8 mouse cellular contexts compared by ENCODE assay signal in the genomic region with DNA sequence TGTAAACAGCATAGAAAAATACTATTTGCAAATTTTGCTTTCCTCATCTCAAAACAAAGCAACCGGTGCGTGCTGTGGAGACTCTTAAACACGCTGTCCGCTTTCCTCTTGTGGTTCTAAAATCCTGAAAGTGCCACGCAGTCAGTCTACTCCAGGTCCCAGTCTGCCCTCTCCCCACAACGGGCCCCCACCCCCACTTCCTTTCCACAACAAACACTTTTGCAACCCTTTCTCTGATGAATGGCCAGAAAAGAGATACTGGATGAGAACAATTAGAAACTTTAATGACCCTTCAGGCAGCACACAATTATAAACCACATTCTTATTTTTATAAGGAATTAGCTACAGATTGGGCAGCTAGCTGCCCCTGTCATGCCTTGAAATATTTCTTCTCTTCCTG.
A peak's percentile ranks its signal among the peaks of the same experiment; 100 is the strongest.
DNase-seq lines count a peak whose midpoint lies in the region; ATAC-seq and TF ChIP-seq lines count a peak whose summit lies in the region.

No protein-coding gene starts in this region.

- no peak for TF ChIP-seq CTCF in midbrain, postnatal 0 days (IDR thresholded peaks at IDR 0.05)

- 0 out of 2 replicates have a peak overlapping the region, but pooled peaks have one; percentile 37 for H3K9ac ChIP-seq in embryonic facial prominence, embryonic 14.5 days (ENCODE audit: low read depth, low read length)
- H3K9ac ChIP-seq in hindbrain, embryonic 11.5 days (ENCODE audit: low read depth, low read length): peak overlapping the region; percentile 39; the same call in 1 of the 2 replicates
- H3K9ac ChIP-seq in midbrain, postnatal 0 days (replicated peaks; ENCODE audit: low read length, poor library complexity, severe bottlenecking): no peak overlapping the region

- H3K4me3 ChIP-seq in embryonic facial prominence, embryonic 14.5 days (ENCODE audit: low read depth, low read length): peak overlapping the region; percentile 43; the same call in 1 of the 2 replicates
- peak overlapping the region; percentile 18; the same call in 1 of the 2 replicates for H3K4me3 ChIP-seq in hindbrain, embryonic 11.5 days (ENCODE audit: low read depth, low read length)
- H3K4me3 ChIP-seq in midbrain, postnatal 0 days (ENCODE audit: low read depth, low read length): no peak overlapping the region

- H3K27me3 ChIP-seq in embryonic facial prominence, embryonic 14.5 days (replicated peaks; ENCODE audit: control insufficient read depth, insufficient read depth, low read length): no peaks in the 10 kb centered on the region
- H3K27me3 ChIP-seq in hindbrain, embryonic 11.5 days (ENCODE audit: control insufficient read depth, insufficient read depth, low read length): no peaks in the 10 kb centered on the region
- H3K27me3 ChIP-seq in midbrain, postnatal 0 days (ENCODE audit: insufficient read depth, low read length): no peaks in the 10 kb centered on the region

- no peaks in the 10 kb centered on the region for H3K36me3 ChIP-seq in embryonic facial prominence, embryonic 14.5 days (ENCODE audit: control insufficient read depth, insufficient read depth, low read length)
- H3K36me3 ChIP-seq in hindbrain, embryonic 11.5 days (ENCODE audit: control insufficient read depth, insufficient read depth, low read length): no peaks in the 10 kb centered on the region
- H3K36me3 ChIP-seq in midbrain, postnatal 0 days (ENCODE audit: insufficient read depth, low read length): no peaks in the 10 kb centered on the region

- no peak for ATAC-seq in embryonic facial prominence, embryonic 14.5 days (ENCODE audit: low read depth)
- ATAC-seq in hindbrain, embryonic 11.5 days (ENCODE audit: low FRiP score): no peak
- no peak for ATAC-seq in midbrain, postnatal 0 days (ENCODE audit: low FRiP score)

- peaks cover 10% of the 10 kb centered on the region for H3K4me1 ChIP-seq in embryonic facial prominence, embryonic 14.5 days (ENCODE audit: control insufficient read depth, insufficient read depth, low read length)
- peaks cover 4% of the 10 kb centered on the region for H3K4me1 ChIP-seq in hindbrain, embryonic 11.5 days (replicated peaks; ENCODE audit: control insufficient read depth, insufficient read depth, low read length)
- H3K4me1 ChIP-seq in midbrain, postnatal 0 days (ENCODE audit: insufficient read depth, low read length): peaks cover 3% of the 10 kb centered on the region; the same call in 1 of the 2 replicates

- H3K27ac ChIP-seq in embryonic facial prominence, embryonic 14.5 days (replicated peaks; ENCODE audit: low read depth, low read length): peak overlapping the region; percentile 85
- peak overlapping the region; percentile 98 for H3K27ac ChIP-seq in hindbrain, embryonic 11.5 days (ENCODE audit: low read depth, low read length)
- H3K27ac ChIP-seq in midbrain, postnatal 0 days (ENCODE audit: low read depth, low read length): peak overlapping the region; percentile 89

- 8% methylated on average over 6 of the region's 6 CpGs for WGBS in embryonic facial prominence, embryonic 14.5 days
- 5% methylated on average over 6 of the region's 6 CpGs for WGBS in hindbrain, embryonic 11.5 days
- 3% methylated on average over 6 of the region's 6 CpGs for WGBS in midbrain, postnatal 0 days

- H3K9me3 ChIP-seq in embryonic facial prominence, embryonic 14.5 days (ENCODE audit: control insufficient read depth, low read length): no peaks in the 10 kb centered on the region; the same call in 1 of the 2 replicates
- H3K9me3 ChIP-seq in hindbrain, embryonic 11.5 days (ENCODE audit: control insufficient read depth, low read length): no peaks in the 10 kb centered on the region
- H3K9me3 ChIP-seq in midbrain, postnatal 0 days (ENCODE audit: low read length): no peaks in the 10 kb centered on the region

- DNase-seq in kidney, postnatal 14 days: peak; percentile 10
- DNase-seq in kidney, adult 11 months: no peak
- peak; percentile 28 for DNase-seq in embryonic facial prominence, embryonic 14.5 days (ENCODE audit: low spot score)
- DNase-seq in hindbrain, embryonic 11.5 days (ENCODE audit: low spot score): peak; percentile 65
- peak; percentile 14 for DNase-seq in midbrain, postnatal 0 days (ENCODE audit: low spot score)
- no peak for DNase-seq in urinary bladder, postnatal 10 days (ENCODE audit: low spot score)
- no peak for DNase-seq in natural killer cell, adult 2 months (ENCODE audit: low spot score in 2 of 2)
- no peak for DNase-seq in adrenal gland, postnatal 25 days

- peak overlapping the region; percentile 73 for H3K4me2 ChIP-seq in embryonic facial prominence, embryonic 14.5 days (ENCODE audit: low read depth, low read length)
- peak overlapping the region; percentile 14 for H3K4me2 ChIP-seq in hindbrain, embryonic 11.5 days (replicated peaks; ENCODE audit: low read depth, low read length)
- H3K4me2 ChIP-seq in midbrain, postnatal 0 days (ENCODE audit: low read depth, low read length, poor library complexity, severe bottlenecking): peak overlapping the region; percentile 48

Comparison
In these comparisons a context has a peak if more than half of its experiments do, and no peak if none do; other contexts are left out.
1. DNase-seq: peak in kidney, postnatal 14 days (single experiment), embryonic facial prominence, embryonic 14.5 days (single experiment), hindbrain, embryonic 11.5 days (single experiment) and midbrain, postnatal 0 days (single experiment); none in kidney, adult 11 months (single experiment), urinary bladder, postnatal 10 days (single experiment), natural killer cell, adult 2 months (0 of 2) and adrenal gland, postnatal 25 days (single experiment).
2. H3K4me2 ChIP-seq: peak in every context shown above with its lines; median percentile 73 in embryonic facial prominence, embryonic 14.5 days; 48 in midbrain, postnatal 0 days; 14 in hindbrain, embryonic 11.5 days.
3. Peak in every context shown above with its lines, with median percentiles within 50 percentile points of each other: H3K27ac ChIP-seq.